Mouse (Mus musculus): ENCODE data around the gene Rpp25. TPM values are rescaled to one million over a fixed set of nuclear protein-coding genes. Genes with fewer than 3 reads are reported as not detected.

Rpp25 gene
- polyA plus RNA-seq (2015; fragmentation: Nextera tagmentation; extraction: Ambion mirVana): 19.5 and 27.6 TPM in 2 replicates

DNA sequence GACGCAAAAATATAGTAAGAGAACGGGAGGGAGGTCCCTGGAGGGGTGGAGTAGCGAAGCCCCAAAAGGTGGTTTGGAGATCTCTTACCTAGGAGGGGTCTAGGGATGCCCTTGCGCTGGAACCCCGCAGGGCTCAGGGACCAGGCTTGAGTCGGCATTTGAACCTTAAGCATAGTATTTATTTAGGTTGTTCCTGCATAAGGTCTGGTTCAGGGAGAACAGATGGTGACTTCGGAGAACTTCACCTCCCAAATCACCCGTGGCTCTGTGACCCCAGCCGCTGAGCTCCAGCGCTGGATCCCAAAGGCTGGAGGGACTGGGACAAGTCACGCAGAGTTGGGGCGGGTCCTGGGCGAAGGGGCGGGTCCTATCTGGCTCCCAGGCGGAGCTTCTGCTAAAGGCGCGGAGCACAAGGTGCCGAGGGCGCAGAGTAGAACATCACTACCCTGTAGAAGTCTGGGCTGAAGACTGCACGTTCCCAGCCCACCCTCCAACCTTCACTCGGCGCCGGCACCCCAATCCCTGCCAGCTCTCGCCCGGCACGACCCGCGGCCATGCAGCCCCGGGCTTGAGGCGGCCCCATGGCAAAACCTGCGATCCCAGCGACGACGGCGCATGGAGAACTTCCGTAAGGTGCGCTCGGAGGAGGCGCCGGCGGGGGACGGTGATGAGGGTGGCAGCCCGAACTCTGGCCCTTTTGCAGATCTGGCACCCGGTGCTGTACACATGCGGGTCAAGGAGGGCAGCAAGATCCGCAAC is at the start of gene Rpp25:
Gene Rpp25, plus strand, starts transcription at position 405 of the 759 bp plus-strand sequence.
- Histone ChIP-seq H3K27me3 (peaks cover 65% of the 10 kb centered on the region), H3K9ac (replicated peaks) (peak within 1 kb of the TSS; percentile 62), H3K36me3 (no peaks in the 10 kb centered on the region), H3K4me2 (replicated peaks) (peak within 1 kb of the TSS; percentile 84), H3K9me3 (no peaks in the 10 kb centered on the region), H3K4me3 (replicated peaks) (peak within 1 kb of the TSS; percentile 44), H3K27ac (peak within 1 kb of the TSS; percentile 88), H3K4me1 (replicated peaks) (peaks cover 70% of the 10 kb centered on the region)
- WGBS: under 1% methylated on average over 45 of the region's 46 CpGs
- peak; percentile 51; the same call in 1 of the 2 replicates for ATAC-seq

DNA sequence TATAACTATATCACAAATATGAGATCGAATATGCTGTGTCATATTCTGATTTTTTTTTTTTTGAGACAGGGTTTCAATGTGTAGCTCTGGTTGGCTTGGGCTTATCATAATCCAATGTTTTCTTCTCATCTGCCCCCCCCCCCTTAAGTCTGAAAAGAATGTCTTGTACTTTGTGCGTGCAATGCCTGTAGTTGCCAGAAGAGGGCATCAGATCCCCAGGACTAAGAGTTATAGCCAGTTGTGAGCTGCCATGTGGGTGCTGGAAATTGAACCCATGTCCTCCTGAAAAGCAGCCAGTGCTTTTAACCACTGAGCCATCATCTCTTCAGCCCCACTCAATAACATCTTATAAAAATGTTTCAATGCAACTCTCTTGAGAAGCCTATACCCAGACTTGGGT is 44.1 kb upstream of the Rpp25 start:
- WGBS: 96% methylated on average over 2 of the region's 2 CpGs
- no peak for ATAC-seq
- no peak overlapping the region for H3K9ac ChIP-seq (replicated peaks)
- H3K4me3 ChIP-seq (replicated peaks): no peak overlapping the region
- peaks cover 10% of the 10 kb centered on the region; the same call in 1 of the 2 replicates for H3K36me3 ChIP-seq
- H3K27me3 ChIP-seq: no peaks in the 10 kb centered on the region
- no peaks in the 10 kb centered on the region for H3K9me3 ChIP-seq
- H3K27ac ChIP-seq: no peak overlapping the region
- no peak overlapping the region for H3K4me2 ChIP-seq (replicated peaks)
- 0 out of 2 replicates have a peak, but pooled peaks cover 6% of the 10 kb centered on the region for H3K4me1 ChIP-seq (replicated peaks)

DNA sequence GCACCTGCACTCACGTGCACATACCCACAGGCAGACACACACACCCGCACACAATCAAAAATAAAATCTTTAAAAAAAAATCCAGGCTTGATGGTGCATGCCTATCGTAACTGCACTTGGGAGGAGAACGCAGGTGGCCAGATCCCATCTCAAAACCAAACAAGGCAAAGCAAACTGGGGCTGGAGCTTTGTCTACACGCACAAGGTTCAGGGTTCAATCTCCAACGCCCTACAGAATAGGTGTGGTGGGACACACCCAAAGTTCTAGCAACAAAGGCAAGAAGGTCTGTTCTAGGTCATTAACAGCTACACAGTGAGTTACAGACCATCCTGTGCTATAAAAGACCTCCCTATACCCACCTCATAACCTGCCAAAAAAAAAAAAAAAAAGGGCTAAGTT is 41.0 kb upstream of the Rpp25 start:
- H3K27ac ChIP-seq: no peak overlapping the region
- H3K27me3 ChIP-seq: no peaks in the 10 kb centered on the region
- H3K4me2 ChIP-seq (replicated peaks): no peak overlapping the region
- no peak for ATAC-seq
- 93% methylated on average over 6 of the region's 6 CpGs for WGBS
- H3K4me3 ChIP-seq (replicated peaks): no peak overlapping the region
- no peaks in the 10 kb centered on the region for H3K9me3 ChIP-seq
- peaks cover 27% of the 10 kb centered on the region for H3K4me1 ChIP-seq (replicated peaks)
- H3K36me3 ChIP-seq: peaks cover 10% of the 10 kb centered on the region; the same call in 1 of the 2 replicates
- H3K9ac ChIP-seq (replicated peaks): no peak overlapping the region

DNA sequence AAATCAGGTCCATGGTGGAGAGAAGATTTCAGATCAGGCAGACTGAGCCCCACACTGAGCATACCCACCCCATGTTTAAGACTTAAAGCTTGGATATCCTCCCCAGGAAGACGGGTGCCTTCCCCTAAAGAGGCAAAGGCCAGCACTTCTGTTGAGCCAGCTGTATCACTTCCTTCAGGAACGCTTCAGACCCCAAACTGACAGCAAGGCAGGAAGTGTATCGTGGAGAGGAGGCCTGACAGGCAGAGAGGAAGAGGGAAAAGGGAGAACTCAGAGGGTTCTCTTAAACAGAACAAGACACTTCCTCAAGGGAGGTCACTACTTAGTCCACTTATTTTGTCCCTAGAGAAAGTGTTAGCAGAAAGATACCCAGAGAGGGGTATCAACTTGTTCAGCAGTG is 37.7 kb upstream of the Rpp25 start:
- Histone ChIP-seq H3K9ac (replicated peaks) (peak overlapping the region; percentile 91; the same call in 1 of the 2 replicates), H3K4me1 (replicated peaks) (peaks cover 36% of the 10 kb centered on the region), H3K27ac (no peak overlapping the region), H3K9me3 (no peaks in the 10 kb centered on the region), H3K4me2 (replicated peaks) (peak overlapping the region; percentile 78), H3K27me3 (0 out of 2 replicates have a peak, but pooled peaks cover 2% of the 10 kb centered on the region), H3K4me3 (replicated peaks) (peak overlapping the region; percentile 74), H3K36me3 (peaks cover 5% of the 10 kb centered on the region; the same call in 1 of the 2 replicates)
- no peak for ATAC-seq
- WGBS: 81% methylated on average over 3 of the region's 3 CpGs

DNA sequence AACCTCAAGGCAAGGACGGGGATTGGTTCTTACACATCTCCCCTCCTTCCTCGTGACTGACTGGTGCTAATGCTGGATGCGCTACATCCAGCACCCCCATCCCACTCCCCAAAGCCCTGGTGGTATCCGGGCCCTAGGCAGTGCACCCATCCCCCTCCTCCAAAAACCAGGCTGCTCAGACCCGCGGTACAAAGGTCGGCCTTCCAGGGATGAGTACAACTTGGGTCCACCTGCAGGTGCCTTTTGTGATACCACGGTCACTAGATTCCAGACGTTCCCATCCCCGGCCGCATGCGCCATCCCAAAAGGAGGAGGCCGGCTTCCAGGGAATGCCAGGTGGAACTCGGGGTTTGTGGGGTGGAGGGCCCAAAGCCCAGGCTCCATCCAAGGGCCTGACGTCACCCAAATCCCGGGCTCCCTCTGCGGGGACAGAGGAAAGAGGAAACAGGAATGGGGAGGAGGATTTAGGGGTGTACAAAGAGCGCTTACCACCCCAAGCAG is 36.5 kb upstream of the Rpp25 start:
- peak overlapping the region; percentile 86 for H3K27ac ChIP-seq
- peak; percentile 67 for ATAC-seq
- under 1% methylated on average over 18 of the region's 18 CpGs for WGBS

DNA sequence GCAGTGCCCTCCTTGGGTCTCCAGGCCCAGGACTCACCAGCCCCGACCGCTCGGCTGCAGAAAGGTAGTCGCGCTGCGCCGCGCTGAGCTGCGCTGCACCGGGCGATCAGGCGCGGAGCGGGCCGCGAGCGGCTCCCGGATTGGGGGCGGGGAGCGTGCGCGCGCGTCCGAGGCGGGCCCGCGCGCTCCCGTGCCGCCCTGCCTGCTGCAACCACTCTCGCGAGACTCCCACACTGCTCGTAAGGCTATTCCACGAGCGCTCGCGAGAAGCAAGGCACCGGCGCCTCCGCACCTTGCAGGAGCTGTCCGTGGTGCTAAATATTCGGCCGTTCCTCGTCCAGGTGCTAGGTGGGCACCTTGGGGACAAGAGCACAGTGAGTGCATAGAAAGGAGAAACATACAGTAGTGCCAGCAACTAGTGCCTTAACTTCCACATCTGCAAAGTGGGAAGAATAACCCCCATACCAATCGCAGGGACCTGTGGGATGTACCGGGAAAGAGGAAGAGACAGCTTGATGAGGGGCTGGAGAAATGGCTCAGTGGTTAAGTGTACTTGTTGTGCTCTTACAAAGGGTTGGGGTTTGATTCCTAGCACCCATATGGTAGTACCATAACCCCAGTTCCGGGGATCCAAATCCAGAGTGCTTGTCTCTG is 35.8 kb upstream of the Rpp25 start, which contains the start of gene Scamp5:
Gene Scamp5, minus strand, starts transcription at position 165 of the 654 bp plus-strand sequence.
- H3K27me3 ChIP-seq: 0 out of 2 replicates have a peak, but pooled peaks cover 2% of the 10 kb centered on the region
- H3K4me1 ChIP-seq (replicated peaks): peaks cover 36% of the 10 kb centered on the region
- ATAC-seq: peak; percentile 95
- peak within 1 kb of the TSS; percentile 78 for H3K4me2 ChIP-seq (replicated peaks)
- no peaks in the 10 kb centered on the region for H3K36me3 ChIP-seq
- WGBS: 2% methylated on average over 48 of the region's 48 CpGs
- peak within 1 kb of the TSS; percentile 91 for H3K9ac ChIP-seq (replicated peaks)
- H3K9me3 ChIP-seq: no peaks in the 10 kb centered on the region
- peak within 1 kb of the TSS; percentile 86 for H3K27ac ChIP-seq
- H3K4me3 ChIP-seq (replicated peaks): peak within 1 kb of the TSS; percentile 74

More for the DNA sequence above, 36.5 kb upstream of the Rpp25 start:
- H3K4me3 ChIP-seq (replicated peaks): peak overlapping the region; percentile 74
- no peaks in the 10 kb centered on the region for H3K9me3 ChIP-seq
- H3K4me1 ChIP-seq (replicated peaks): peaks cover 36% of the 10 kb centered on the region
- H3K27me3 ChIP-seq: 0 out of 2 replicates have a peak, but pooled peaks cover 2% of the 10 kb centered on the region
- no peaks in the 10 kb centered on the region for H3K36me3 ChIP-seq
- peak overlapping the region; percentile 91 for H3K9ac ChIP-seq (replicated peaks)
- peak overlapping the region; percentile 78 for H3K4me2 ChIP-seq (replicated peaks)

DNA sequence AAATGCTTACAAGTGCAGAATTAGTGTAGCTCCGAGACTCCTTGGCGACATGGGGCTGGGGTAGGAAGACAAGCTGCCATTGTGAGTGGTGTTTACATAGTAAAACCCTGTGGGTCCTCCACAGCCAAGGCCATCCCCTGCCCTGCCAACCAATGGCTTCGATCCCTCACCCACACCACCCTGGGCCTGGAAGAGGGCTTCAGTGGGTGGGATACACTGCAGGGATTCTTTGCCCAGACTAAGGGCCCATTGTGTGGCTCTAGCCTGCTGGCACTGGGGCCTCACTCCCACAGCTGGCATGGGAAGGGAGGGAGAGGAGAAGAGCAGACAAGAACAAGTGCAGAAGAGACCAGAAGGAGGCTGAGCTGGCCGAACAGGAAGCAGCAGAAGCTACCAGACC is 34.9 kb upstream of the Rpp25 start:
- Histone ChIP-seq H3K4me2 (replicated peaks) (no peak overlapping the region), H3K4me3 (replicated peaks) (peak overlapping the region; percentile 74; the same call in 1 of the 2 replicates), H3K9ac (replicated peaks) (no peak overlapping the region), H3K27me3 (0 out of 2 replicates have a peak, but pooled peaks cover 2% of the 10 kb centered on the region), H3K36me3 (no peaks in the 10 kb centered on the region), H3K27ac (no peak overlapping the region), H3K9me3 (no peaks in the 10 kb centered on the region), H3K4me1 (replicated peaks) (peaks cover 30% of the 10 kb centered on the region)
- WGBS: 74% methylated on average over 4 of the region's 4 CpGs
- ATAC-seq: no peak

GRCm38 (mm10) chr9:57485774-57486173 is 18.1 kb upstream of the Rpp25 start:
- H3K4me1 ChIP-seq (replicated peaks): peaks cover 4% of the 10 kb centered on the region; the same call in 1 of the 2 replicates
- WGBS: 16% methylated on average over 7 of the region's 7 CpGs
- 0 out of 2 replicates have a peak overlapping the region, but pooled peaks have one; percentile 12 for H3K4me2 ChIP-seq (replicated peaks)
- peak; percentile 74 for ATAC-seq
- H3K4me3 ChIP-seq (replicated peaks): no peak overlapping the region
- no peaks in the 10 kb centered on the region for H3K9me3 ChIP-seq
- no peak overlapping the region for H3K27ac ChIP-seq
- H3K9ac ChIP-seq (replicated peaks): no peak overlapping the region
- no peaks in the 10 kb centered on the region for H3K36me3 ChIP-seq
- no peaks in the 10 kb centered on the region for H3K27me3 ChIP-seq

GRCm38 (mm10) chr9:57487807-57488206 is 16.0 kb upstream of the Rpp25 start:
- Histone ChIP-seq H3K9me3 (no peaks in the 10 kb centered on the region), H3K36me3 (no peaks in the 10 kb centered on the region), H3K4me1 (replicated peaks) (peaks cover 4% of the 10 kb centered on the region; the same call in 1 of the 2 replicates), H3K4me2 (replicated peaks) (no peak overlapping the region), H3K4me3 (replicated peaks) (no peak overlapping the region), H3K27ac (no peak overlapping the region), H3K9ac (replicated peaks) (no peak overlapping the region), H3K27me3 (no peaks in the 10 kb centered on the region)
- 76% methylated on average over 7 of the region's 7 CpGs for WGBS
- ATAC-seq: no peak

- Histone ChIP-seq H3K4me1 (replicated peaks) (peaks cover 7% of the 10 kb centered on the region), H3K27me3 (no peaks in the 10 kb centered on the region), H3K9ac (replicated peaks) (no peak overlapping the region), H3K4me3 (replicated peaks) (no peak overlapping the region), H3K27ac (no peak overlapping the region), H3K9me3 (no peaks in the 10 kb centered on the region), H3K36me3 (no peaks in the 10 kb centered on the region), H3K4me2 (replicated peaks) (no peak overlapping the region)
- 94% methylated on average over 2 of the region's 2 CpGs for whole genome bisulfite sequencing
- ATAC-seq: no peak
Observed at GRCm38 (mm10) chr9:57493532-57493931, 10.3 kb upstream of the Rpp25 start.

DNA sequence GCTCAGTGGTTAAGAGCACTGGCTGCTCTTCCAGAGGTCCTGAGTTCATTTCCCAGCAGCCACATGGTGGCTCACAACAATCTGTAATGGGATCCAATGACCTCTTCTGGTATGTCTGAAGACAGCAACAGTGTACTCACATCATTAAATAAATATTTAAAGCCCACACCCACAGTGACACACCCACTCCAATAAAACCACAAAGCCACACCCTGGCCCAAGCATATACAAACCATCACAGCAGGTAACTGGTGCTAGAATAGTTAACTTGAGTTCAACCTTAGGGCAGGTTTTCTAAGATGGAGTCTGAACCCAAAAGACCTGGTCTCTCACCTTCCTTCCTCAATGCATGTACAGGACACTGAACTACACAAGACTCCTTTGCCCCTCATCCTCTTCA is 8.9 kb upstream of the Rpp25 start:
- Histone ChIP-seq H3K36me3 (no peaks in the 10 kb centered on the region), H3K27ac (no peak overlapping the region), H3K4me3 (replicated peaks) (no peak overlapping the region), H3K9ac (replicated peaks) (no peak overlapping the region), H3K4me1 (replicated peaks) (peaks cover 18% of the 10 kb centered on the region), H3K9me3 (no peaks in the 10 kb centered on the region), H3K27me3 (peaks cover 3% of the 10 kb centered on the region; the same call in 1 of the 2 replicates), H3K4me2 (replicated peaks) (no peak overlapping the region)
- ATAC-seq: no peak

DNA sequence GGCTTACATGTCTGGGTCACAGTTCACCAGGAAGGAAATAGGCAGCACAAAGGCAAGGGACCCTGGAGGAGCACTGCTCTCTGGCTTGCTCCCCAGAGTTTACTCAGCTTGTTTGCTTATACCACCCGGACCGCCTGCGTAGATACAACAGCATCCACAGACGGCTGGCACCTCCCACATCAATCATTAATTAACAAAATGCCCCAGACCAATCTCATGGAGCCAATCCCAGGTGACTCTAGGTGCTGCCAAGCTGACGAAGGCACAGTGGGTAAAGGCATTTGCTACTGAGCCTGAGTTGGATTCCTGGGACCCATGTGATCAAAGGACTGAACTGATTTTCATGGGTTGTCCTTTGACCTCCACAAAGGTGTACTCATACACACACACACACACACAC is 6.6 kb upstream of the Rpp25 start:
- peaks cover 21% of the 10 kb centered on the region for H3K27me3 ChIP-seq
- no peak overlapping the region for H3K4me2 ChIP-seq (replicated peaks)
- no peaks in the 10 kb centered on the region for H3K36me3 ChIP-seq
- H3K4me1 ChIP-seq (replicated peaks): peaks cover 38% of the 10 kb centered on the region
- ATAC-seq: no peak
- no peak overlapping the region for H3K27ac ChIP-seq
- no peak overlapping the region for H3K9ac ChIP-seq (replicated peaks)
- WGBS: 71% methylated on average over 5 of the region's 5 CpGs
- no peaks in the 10 kb centered on the region for H3K9me3 ChIP-seq
- no peak overlapping the region for H3K4me3 ChIP-seq (replicated peaks)

Measured in midbrain, embryonic 13.5 days (tissue).